Mouse (Mus musculus): ENCODE results near the gene Ankrd16. TPM values are rescaled to one million over a fixed set of nuclear protein-coding genes. Genes with fewer than 3 reads are reported as not detected.
A peak's percentile ranks its signal among the peaks of the same experiment; 100 is the strongest.

Gene Ankrd16
- polyA plus RNA-seq, 1 experiment from 2014 or later, result 45.7 TPM

- Histone ChIP-seq H3K9me3 (replicated peaks) (no peaks in the 10 kb centered on the region), H3K27me3 (no peaks in the 10 kb centered on the region), H3K36me3 (peaks cover 20% of the 10 kb centered on the region; the same call in 1 of the 2 replicates), H3K9ac (no peak overlapping the region), H3K4me3 (replicated peaks) (no peak overlapping the region), H3K4me2 (replicated peaks) (no peak overlapping the region), H3K4me1 (peaks cover 9% of the 10 kb centered on the region), H3K27ac (replicated peaks) (no peak overlapping the region)
- no peak for ATAC-seq (ENCODE audit: insufficient number of reproducible peaks, low FRiP score, low TSS enrichment, low read depth)
- WGBS, result 72% methylated on average over 4 of the region's 4 CpGs
These were observed 5.3 kb upstream of the Ankrd16 start for GRCm38 (mm10) chr2:11772401-11772800.

- Histone ChIP-seq H3K4me2 (replicated peaks) (no peak overlapping the region), H3K9me3 (replicated peaks) (no peaks in the 10 kb centered on the region), H3K4me1 (peaks cover 17% of the 10 kb centered on the region), H3K36me3 (peaks cover 5% of the 10 kb centered on the region; the same call in 1 of the 2 replicates), H3K9ac (no peak overlapping the region), H3K4me3 (replicated peaks) (no peak overlapping the region), H3K27ac (replicated peaks) (no peak overlapping the region), H3K27me3 (no peaks in the 10 kb centered on the region)
- WGBS, result 83% methylated on average over 10 of the region's 10 CpGs
- ATAC-seq (ENCODE audit: insufficient number of reproducible peaks, low FRiP score, low TSS enrichment, low read depth), result no peak
These were observed 3.2 kb upstream of the Ankrd16 start for GRCm38 (mm10) chr2:11774426-11774825.

GRCm38 (mm10) chr2:11775121-11775520 lies 2.6 kb upstream of the Ankrd16 start:
- 79% methylated on average over 5 of the region's 5 CpGs for WGBS
- Histone ChIP-seq H3K27me3 (no peaks in the 10 kb centered on the region), H3K4me1 (peaks cover 21% of the 10 kb centered on the region), H3K36me3 (no peaks in the 10 kb centered on the region), H3K4me2 (replicated peaks) (no peak overlapping the region), H3K27ac (replicated peaks) (no peak overlapping the region), H3K9ac (no peak overlapping the region), H3K4me3 (replicated peaks) (no peak overlapping the region), H3K9me3 (replicated peaks) (no peaks in the 10 kb centered on the region)
- ATAC-seq (ENCODE audit: insufficient number of reproducible peaks, low FRiP score, low TSS enrichment, low read depth), result no peak

- peak overlapping the region; percentile 77 for H3K9ac ChIP-seq
- H3K27me3 ChIP-seq, result no peaks in the 10 kb centered on the region
- H3K36me3 ChIP-seq, result peaks cover 6% of the 10 kb centered on the region
- peak overlapping the region; percentile 91 for H3K4me3 ChIP-seq (replicated peaks)
- H3K9me3 ChIP-seq (replicated peaks), result no peaks in the 10 kb centered on the region
- no peak for ATAC-seq (ENCODE audit: insufficient number of reproducible peaks, low FRiP score, low TSS enrichment, low read depth)
- H3K27ac ChIP-seq (replicated peaks), result no peak overlapping the region; the same call in 1 of the 2 replicates
- peak overlapping the region; percentile 54 for H3K4me2 ChIP-seq (replicated peaks)
- whole genome bisulfite sequencing, result 49% methylated on average over 8 of the region's 8 CpGs
- peaks cover 21% of the 10 kb centered on the region for H3K4me1 ChIP-seq
These were observed 1.3 kb upstream of the Ankrd16 start for GRCm38 (mm10) chr2:11776415-11776814.

- H3K9ac ChIP-seq, result peak overlapping the region; percentile 85
- H3K36me3 ChIP-seq, result peaks cover 25% of the 10 kb centered on the region
- peaks cover 21% of the 10 kb centered on the region for H3K4me1 ChIP-seq
- peak overlapping the region; percentile 91 for H3K4me3 ChIP-seq (replicated peaks)
- H3K9me3 ChIP-seq (replicated peaks), result no peaks in the 10 kb centered on the region
- H3K27ac ChIP-seq (replicated peaks), result peak overlapping the region; percentile 99
- peak overlapping the region; percentile 77 for H3K4me2 ChIP-seq (replicated peaks)
- ATAC-seq (ENCODE audit: insufficient number of reproducible peaks, low FRiP score, low TSS enrichment, low read depth), result peak; percentile 87
- no peaks in the 10 kb centered on the region for H3K27me3 ChIP-seq
- under 1% methylated on average over 43 of the region's 43 CpGs for WGBS
These were observed 579 bp downstream of the Ankrd16 start for GRCm38 (mm10) chr2:11778087-11778823.

GRCm38 (mm10) chr2:11784159-11784558 lies 6.5 kb downstream of the Ankrd16 start:
- Histone ChIP-seq H3K9ac (no peak overlapping the region), H3K4me2 (replicated peaks) (no peak overlapping the region), H3K4me1 (peaks cover 6% of the 10 kb centered on the region), H3K27ac (replicated peaks) (no peak overlapping the region), H3K9me3 (replicated peaks) (no peaks in the 10 kb centered on the region), H3K27me3 (no peaks in the 10 kb centered on the region), H3K36me3 (peaks cover 76% of the 10 kb centered on the region), H3K4me3 (replicated peaks) (no peak overlapping the region)
- ATAC-seq (ENCODE audit: insufficient number of reproducible peaks, low FRiP score, low TSS enrichment, low read depth), result no peak
- 92% methylated on average over 6 of the region's 6 CpGs for WGBS

GRCm38 (mm10) chr2:11794668-11795067 lies 17.0 kb downstream of the Ankrd16 start:
- Histone ChIP-seq H3K4me1 (peaks cover 6% of the 10 kb centered on the region; the same call in 1 of the 2 replicates), H3K9me3 (replicated peaks) (no peaks in the 10 kb centered on the region), H3K36me3 (peaks cover 26% of the 10 kb centered on the region), H3K4me2 (replicated peaks) (no peak overlapping the region), H3K27ac (replicated peaks) (no peak overlapping the region), H3K27me3 (no peaks in the 10 kb centered on the region), H3K4me3 (replicated peaks) (no peak overlapping the region), H3K9ac (no peak overlapping the region)
- ATAC-seq (ENCODE audit: insufficient number of reproducible peaks, low FRiP score, low TSS enrichment, low read depth), result no peak
- 72% methylated on average over 4 of the region's 4 CpGs for WGBS

- Histone ChIP-seq H3K36me3 (peaks cover 5% of the 10 kb centered on the region; the same call in 1 of the 2 replicates), H3K27me3 (no peaks in the 10 kb centered on the region), H3K4me3 (replicated peaks) (no peak overlapping the region), H3K9me3 (replicated peaks) (no peaks in the 10 kb centered on the region), H3K9ac (no peak overlapping the region), H3K4me1 (peaks cover 6% of the 10 kb centered on the region; the same call in 1 of the 2 replicates), H3K4me2 (replicated peaks) (no peak overlapping the region), H3K27ac (replicated peaks) (no peak overlapping the region)
- WGBS, result 32% methylated on average over 5 of the region's 5 CpGs
- 0 out of 2 replicates have a peak, but pooled peaks have one; percentile 34 for ATAC-seq (ENCODE audit: insufficient number of reproducible peaks, low FRiP score, low TSS enrichment, low read depth)
These were observed 20.3 kb downstream of the Ankrd16 start for GRCm38 (mm10) chr2:11797930-11798364.

GRCm38 (mm10) chr2:11801299-11801930 lies 23.7 kb downstream of the Ankrd16 start:
- no peaks in the 10 kb centered on the region for H3K36me3 ChIP-seq
- no peak overlapping the region for H3K9ac ChIP-seq
- H3K4me2 ChIP-seq (replicated peaks), result no peak overlapping the region
- H3K9me3 ChIP-seq (replicated peaks), result no peaks in the 10 kb centered on the region
- peaks cover 6% of the 10 kb centered on the region; the same call in 1 of the 2 replicates for H3K4me1 ChIP-seq
- 80% methylated on average over 2 of the region's 2 CpGs for WGBS
- H3K4me3 ChIP-seq (replicated peaks), result no peak overlapping the region
- H3K27me3 ChIP-seq, result no peaks in the 10 kb centered on the region
- no peak overlapping the region for H3K27ac ChIP-seq (replicated peaks)
- no peak for ATAC-seq (ENCODE audit: insufficient number of reproducible peaks, low FRiP score, low TSS enrichment, low read depth)
